Mouse (Mus musculus): Measurements from ENCODE around the gene Ankrd63.

Ankrd63 gene

GRCm38 (mm10) chr2:118725511-118725910 is 21.7 kb upstream of the Ankrd63 start:
- DNase-seq: no peak

DNA sequence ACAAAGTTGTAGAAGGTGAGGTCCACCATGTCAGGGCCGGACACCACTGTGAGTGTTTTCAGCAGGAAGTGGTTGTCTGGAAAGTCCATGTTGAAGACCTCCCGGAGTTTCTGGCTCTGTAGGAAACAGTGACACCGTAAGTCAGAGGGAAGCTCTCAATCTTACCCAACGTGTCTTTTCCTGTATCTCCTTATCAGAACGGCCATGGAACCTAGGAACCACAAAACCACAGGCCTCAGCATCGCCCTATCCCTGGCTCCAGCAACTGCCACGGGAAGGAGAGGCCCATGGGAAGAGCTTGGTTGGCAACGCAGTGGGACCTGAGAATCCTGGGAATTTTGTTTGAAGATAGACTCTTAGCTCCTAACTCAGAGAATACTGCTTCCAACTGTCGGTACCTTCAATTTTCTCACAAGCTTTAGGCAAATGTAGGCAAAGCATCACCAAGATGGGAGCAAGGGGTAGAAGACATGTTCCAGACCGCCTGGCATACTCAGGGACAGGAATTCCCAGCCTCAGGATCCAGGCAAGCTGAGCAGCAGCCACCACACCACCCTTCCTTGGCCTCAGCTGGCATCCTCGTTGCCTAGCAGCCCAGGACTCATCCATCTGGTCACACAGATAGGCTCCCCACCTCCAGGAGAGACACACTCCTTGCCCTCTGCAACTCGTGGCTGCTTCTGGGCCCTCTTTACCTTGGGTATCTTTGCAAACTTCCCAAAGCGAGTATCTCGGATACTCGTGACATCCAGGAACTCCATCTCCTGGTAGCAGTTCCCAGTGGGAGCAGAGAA is 20.1 kb upstream of the Ankrd63 start:
- DNase-seq: no peak

DNA sequence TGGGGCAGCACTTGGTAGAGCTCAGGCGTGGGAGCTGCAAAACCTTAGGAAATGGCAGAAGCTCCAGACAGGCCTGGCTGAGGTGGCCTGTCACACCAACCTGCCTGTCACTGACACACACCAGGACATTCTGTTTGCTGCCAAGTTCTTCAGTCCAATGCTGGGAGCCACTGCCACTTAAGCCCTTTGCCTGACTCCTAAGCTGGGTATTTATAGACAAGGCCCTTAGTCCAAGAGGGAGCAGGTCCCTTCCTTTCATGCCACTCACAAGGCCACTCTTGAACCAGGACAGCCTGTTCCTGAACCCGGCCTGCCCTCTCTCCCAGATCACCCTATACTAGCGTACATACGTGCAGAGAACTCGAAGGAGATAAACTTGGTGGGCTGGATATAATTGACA is 12.9 kb upstream of the Ankrd63 start:
- peak; percentile 28 to 39 for DNase-seq

GRCm38 (mm10) chr2:118714230-118714629 is 10.5 kb upstream of the Ankrd63 start:
- DNase-seq: no peak

GRCm38 (mm10) chr2:118713631-118714030 is 9.9 kb upstream of the Ankrd63 start:
- no peak for DNase-seq

DNA sequence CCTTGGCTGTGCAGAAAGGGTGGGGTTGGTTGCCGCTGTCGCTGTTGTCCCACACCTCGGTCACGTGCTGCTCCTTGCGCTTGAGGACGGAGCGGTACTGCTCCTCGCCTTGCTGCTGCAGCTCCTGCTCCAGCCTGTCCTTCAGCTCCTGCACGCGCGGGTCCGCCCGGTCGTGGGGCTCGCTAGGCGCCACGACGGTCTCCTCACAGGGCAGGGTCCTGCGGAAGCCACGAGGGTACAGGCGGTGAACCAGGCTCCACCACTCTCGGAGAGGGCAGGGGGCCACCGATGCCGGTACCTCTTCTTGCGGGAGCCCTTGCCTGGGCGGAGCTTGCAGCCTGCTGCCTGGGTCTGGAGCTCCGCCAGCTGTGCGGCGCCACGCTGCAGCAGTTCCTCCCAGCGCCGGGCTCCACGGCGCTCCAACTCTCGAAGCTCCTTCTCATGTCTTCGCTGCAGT is 7.3 kb upstream of the Ankrd63 start:
- DNase-seq: peak; percentile 40 to 62

- no peak for DNase-seq
Measured at GRCm38 (mm10) chr2:118709655-118710221, 6.0 kb upstream of the Ankrd63 start.

GRCm38 (mm10) chr2:118708472-118708871 is 4.7 kb upstream of the Ankrd63 start:
- no peak for DNase-seq

- no peak for DNase-seq
Measured at GRCm38 (mm10) chr2:118706436-118706835, 2.7 kb upstream of the Ankrd63 start.

- DNase-seq: peak; percentile 29 to 56
Measured at GRCm38 (mm10) chr2:118702883-118703761, 641 bp downstream of the Ankrd63 start.

- no peak for DNase-seq
Measured at GRCm38 (mm10) chr2:118701971-118702882, 1.5 kb downstream of the Ankrd63 start.

DNA sequence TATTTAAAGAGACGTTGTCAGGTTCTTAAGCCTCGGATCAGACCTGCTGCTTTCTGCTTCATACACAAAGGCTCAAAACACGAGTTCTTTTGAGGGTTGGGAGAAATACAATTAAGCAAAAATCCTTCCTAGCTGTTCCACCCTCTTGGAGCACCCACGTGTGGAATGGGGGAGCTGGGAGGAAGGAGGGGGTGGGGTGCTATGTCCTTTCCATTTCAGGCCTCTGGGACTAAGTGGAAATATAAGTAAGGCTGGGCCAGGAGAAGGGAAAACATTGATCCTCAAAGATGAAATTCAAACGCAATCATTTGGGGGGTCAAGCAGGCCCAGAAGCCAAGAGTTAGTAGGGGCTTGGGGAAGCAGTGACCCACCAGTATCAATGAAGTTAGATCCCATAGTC is 2.6 kb downstream of the Ankrd63 start:
- no peak for DNase-seq

GRCm38 (mm10) chr2:118700179-118701062 is 3.3 kb downstream of the Ankrd63 start:
- DNase-seq: peak; percentile 77 to 88

DNA sequence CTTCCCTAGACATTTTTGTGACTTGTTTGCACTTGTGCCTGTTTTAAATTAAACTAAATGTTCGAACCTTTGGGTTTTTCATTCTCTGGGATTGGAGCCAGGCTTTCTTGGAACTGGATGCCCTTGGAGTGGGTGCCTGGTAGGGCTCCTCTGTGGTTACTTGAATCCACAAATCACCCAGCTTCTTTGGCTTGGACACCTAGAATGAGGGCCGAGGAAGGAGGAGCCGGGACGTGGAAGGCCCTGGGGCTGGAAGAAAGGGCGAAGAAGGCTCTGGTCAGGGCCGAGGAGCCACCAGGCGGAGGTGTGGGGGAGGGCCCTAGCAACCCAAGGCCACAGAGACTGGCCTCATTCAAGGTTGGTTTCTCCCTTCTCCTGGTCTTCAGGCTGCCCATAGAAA is 5.8 kb downstream of the Ankrd63 start:
- no peak for DNase-seq

DNA sequence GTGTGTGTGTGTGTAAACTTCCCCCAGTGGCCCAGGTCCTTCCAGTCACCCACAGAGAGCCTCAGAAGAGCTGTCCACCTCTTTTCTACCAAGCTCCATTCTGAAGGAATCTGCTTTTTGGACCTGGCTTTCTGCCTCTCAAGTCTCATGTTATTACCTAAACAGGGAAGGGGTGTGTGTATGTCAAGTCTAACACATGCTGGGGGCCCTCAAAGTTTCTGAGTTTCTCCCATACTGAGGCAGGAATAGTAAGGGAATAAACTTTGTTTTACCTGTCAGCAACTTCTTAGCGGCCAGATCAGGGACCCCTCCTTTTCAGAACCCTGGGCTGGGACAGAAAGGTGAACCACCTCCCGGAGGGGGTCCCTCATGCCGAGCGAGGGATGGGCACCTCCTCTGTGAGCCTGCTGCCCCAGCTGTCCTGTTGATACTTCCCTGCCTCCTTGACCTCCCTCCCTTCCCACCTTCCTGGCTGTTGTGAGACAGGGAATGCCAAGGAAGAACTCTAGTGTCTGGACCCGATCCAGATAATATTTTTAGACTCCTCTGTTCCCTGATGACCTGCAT is 6.4 kb downstream of the Ankrd63 start:
- DNase-seq: no peak

DNA sequence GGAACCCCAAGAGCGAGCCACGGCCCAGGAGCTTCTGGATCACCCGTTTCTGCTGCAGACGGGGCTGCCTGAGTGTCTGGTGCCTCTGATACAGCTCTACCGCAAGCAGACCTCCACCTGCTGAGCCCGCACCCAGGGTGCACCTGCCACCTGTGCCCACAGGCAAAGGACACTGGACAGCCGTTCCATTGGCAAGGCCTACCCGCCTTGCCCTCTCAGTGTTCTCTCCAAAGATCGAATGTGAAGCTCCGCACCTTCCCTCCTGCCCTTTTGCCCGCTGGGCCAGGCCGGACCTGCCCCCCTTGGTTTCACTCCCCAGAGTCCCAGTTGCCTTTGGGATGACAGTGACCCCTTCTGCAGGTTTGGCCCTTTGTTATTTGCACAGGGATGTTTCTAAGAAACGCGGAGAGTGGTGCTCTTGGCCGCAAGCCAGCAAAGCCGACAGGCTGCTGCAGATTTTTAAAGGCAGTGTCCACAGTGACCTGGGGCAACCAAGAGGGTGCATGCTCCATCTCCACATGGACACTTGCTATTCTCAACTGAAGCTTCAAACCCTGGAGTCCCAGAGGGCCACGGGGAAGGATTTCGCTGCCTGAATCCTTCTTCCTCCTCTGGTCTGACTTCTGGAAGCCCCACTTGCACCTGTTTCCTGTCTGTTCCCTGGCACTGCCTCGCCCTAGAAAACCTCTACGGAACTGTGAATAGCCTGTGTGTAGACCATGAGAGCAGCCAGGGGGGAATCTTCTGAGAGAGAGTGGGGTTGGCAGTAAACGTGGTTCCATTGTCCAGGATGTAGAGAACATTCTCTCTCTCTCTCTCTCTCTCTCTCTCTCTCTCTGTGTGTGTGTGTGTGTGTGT is 7.1 kb downstream of the Ankrd63 start:
- peak; percentile 47 to 57 for DNase-seq

- DNase-seq: peak; percentile 61 to 71
Measured at GRCm38 (mm10) chr2:118695677-118696232, 8.0 kb downstream of the Ankrd63 start.

DNA sequence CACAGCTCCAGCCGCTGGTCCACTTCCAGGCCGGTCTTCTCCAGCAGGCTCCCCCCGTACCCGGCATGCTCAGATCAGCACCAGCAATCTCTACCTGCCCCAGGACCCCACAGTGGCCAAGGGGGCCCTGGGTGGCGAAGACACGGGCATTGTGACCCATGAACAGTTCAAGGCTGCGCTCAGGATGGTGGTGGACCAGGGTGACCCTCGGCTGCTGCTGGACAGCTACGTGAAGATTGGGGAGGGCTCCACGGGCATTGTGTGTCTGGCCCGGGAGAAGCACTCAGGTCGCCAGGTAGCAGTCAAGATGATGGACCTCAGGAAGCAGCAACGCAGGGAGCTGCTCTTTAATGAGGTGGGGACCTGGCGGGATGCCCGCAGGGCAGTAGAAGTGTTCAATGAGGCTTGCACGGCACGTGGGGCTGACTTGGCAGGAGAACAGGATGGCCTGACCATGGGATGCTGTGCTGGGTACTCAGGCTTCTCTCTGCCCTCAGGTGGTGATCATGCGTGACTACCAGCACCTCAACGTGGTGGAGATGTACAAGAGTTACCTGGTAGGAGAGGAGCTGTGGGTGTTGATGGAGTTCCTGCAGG is 10.3 kb downstream of the Ankrd63 start:
- DNase-seq: peak; percentile 42 to 67

- no peak for DNase-seq
Measured at GRCm38 (mm10) chr2:118689875-118690274, 13.9 kb downstream of the Ankrd63 start.

Measured in cerebellum, postnatal 25 days (tissue).